Mouse (Mus musculus) heart, adult 2 months (tissue): ENCODE results near the gene Cd84. TPM values are rescaled to one million over a fixed set of nuclear protein-coding genes. Genes with fewer than 3 reads are reported as not detected.
A peak's percentile ranks its signal among the peaks of the same experiment; 100 is the strongest.

Source experiments
- DNase-seq, 2 experiments: peaks; one replicate each; pipeline ENCODE4 v3.0.0; 2021
- H3K27ac ChIP-seq: fragments of 200-600 bp; 2 replicates; pipeline ENCODE4 v1.8.1; 2022
- H3K27me3 ChIP-seq: fragments of 200-500 bp; 2 replicates; pipeline ENCODE4 v1.6.1; 2012; ENCODE audit warnings: mild to moderate bottlenecking, low read length, inconsistent platforms, mixed read lengths; ENCODE audit not compliant: control insufficient read depth, insufficient read depth
- H3K36me3 ChIP-seq: fragments of 200-500 bp; 2 replicates; pipeline ENCODE4 v1.6.1; 2012; ENCODE audit warnings: low read length, inconsistent platforms; ENCODE audit not compliant: control insufficient read depth, insufficient read depth
- H3K4me1 ChIP-seq: fragments of 200-500 bp; 2 replicates; pipeline ENCODE4 v1.6.1; 2011; ENCODE audit warnings: low read length; ENCODE audit not compliant: control insufficient read depth, insufficient read depth
- H3K4me3 ChIP-seq: fragments of 200-600 bp; 2 replicates; pipeline ENCODE4 v1.8.1; 2022
- H3K79me2 ChIP-seq: fragments of 200-500 bp; replicated peaks from 2 replicates; pipeline ENCODE4 v1.6.1; 2012; ENCODE audit warnings: mild to moderate bottlenecking, inconsistent platforms, low read length, moderate library complexity, mixed read lengths; ENCODE audit not compliant: control insufficient read depth, insufficient read depth
- H3K9ac ChIP-seq: fragments of 200-500 bp; 2 replicates; pipeline ENCODE4 v1.6.1; 2012; ENCODE audit warnings: low read depth, mild to moderate bottlenecking, control low read depth, inconsistent platforms, low read length, mixed read lengths
- CTCF ChIP-seq: fragments of 200-600 bp; IDR thresholded peaks from 2 replicates; pipeline ENCODE4 v1.8.1; 2022; ENCODE audit warnings: antibody characterized with exemption, mild to moderate bottlenecking, moderate library complexity
- EP300 ChIP-seq: fragments of 200-500 bp; IDR thresholded peaks from 2 replicates; pipeline ENCODE4 v1.6.1; 2011; ENCODE audit warnings: low read depth, low read length, control low read depth; ENCODE audit not compliant: insufficient read depth
- POLR2A ChIP-seq: fragments of 200-500 bp; IDR thresholded peaks from 2 replicates; pipeline ENCODE4 v1.6.1; 2011; ENCODE audit warnings: mild to moderate bottlenecking, low read depth, low read length, control low read depth; ENCODE audit not compliant: insufficient read depth
- WGBS: fragments of 180-500 bp; shearing (Covaris S2); methylation state at CpG from one replicate; pipeline ENCODE4 v1.1.7; 2018; 5-methylcytosine and 5-hydroxymethylcytosine counted together
- intact Hi-C: fragments of 180-260 bp; cut with DNase I; formaldehyde crosslinking; loops from one replicate; pipeline ENCODE4 v1.15.1; 2025
- polyA plus RNA-seq: library from polyadenylated mRNA; depleted of rRNA; stranded (reverse); fragments of >200 nt; gene quantifications from 2 replicates; pipeline ENCODE4 v1.2.3, GENCODE M21; 2012
- total RNA-seq, 2 experiments: library from RNA; stranded (reverse); gene quantifications; 2 replicates each; pipeline ENCODE4 v1.2.3; 2021

The Cd84 gene
- total and polyA plus RNA-seq, 3 experiments, result 1.6 to 4.6 (median 2.6) TPM

- Histone ChIP-seq H3K36me3 (no peaks in the 10 kb centered on the region), H3K9ac (no peak overlapping the region), H3K27me3 (no peaks in the 10 kb centered on the region), H3K79me2 (no peaks in the 10 kb centered on the region), H3K4me1 (no peaks in the 10 kb centered on the region; the same call in none of the 2 replicates), H3K4me3 (no peak overlapping the region), H3K27ac (no peak overlapping the region)
- no peak for DNase-seq
- no peak for TF ChIP-seq EP300
- TF ChIP-seq CTCF, result peak; percentile 89
- no peak for TF ChIP-seq POLR2A
- 10% methylated on average over 8 of the region's 8 CpGs for WGBS
- intact Hi-C loops, result loop anchor here (2.0 kb wide), 1 partner anchor 185 kb away; no protein-coding TSS in a partner anchor
Measured at GRCm38 (mm10) chr1:171815545-171816439, 23.7 kb upstream of the Cd84 start.

DNA sequence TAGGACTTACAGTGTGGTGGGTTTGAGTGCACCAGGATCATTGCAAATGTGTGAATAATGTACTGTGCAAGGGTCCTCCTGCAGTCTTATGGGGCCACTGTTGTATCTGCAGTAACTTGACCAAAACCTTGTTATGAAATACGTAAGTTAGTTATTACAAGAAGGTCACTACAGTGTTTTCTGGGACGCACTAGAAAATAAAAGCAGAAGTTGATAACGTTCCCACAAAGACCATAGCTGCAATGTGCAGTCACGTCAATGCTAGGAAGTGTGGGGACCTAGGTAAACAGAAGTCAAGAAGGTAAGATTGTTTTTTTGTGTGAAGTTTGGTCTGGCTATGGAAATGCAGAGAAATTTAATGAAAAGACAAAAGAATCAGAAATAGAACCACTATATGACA, 22.5 kb upstream of the Cd84 start:
- H3K4me1 ChIP-seq, result no peaks in the 10 kb centered on the region; the same call in none of the 2 replicates
- H3K79me2 ChIP-seq, result no peaks in the 10 kb centered on the region
- H3K27me3 ChIP-seq, result no peaks in the 10 kb centered on the region
- no peak for TF ChIP-seq EP300
- no peak for TF ChIP-seq POLR2A
- no peak for TF ChIP-seq CTCF
- H3K9ac ChIP-seq, result no peak overlapping the region
- no peaks in the 10 kb centered on the region for H3K36me3 ChIP-seq
- no peak for DNase-seq
- no peak overlapping the region for H3K4me3 ChIP-seq
- intact Hi-C loops, result loop anchor here (2.0 kb wide), 1 partner anchor 184 kb away; no protein-coding TSS in a partner anchor
- WGBS, result 59% methylated on average over 4 of the region's 4 CpGs
- H3K27ac ChIP-seq, result no peak overlapping the region

GRCm38 (mm10) chr1:171821331-171821730, 18.2 kb upstream of the Cd84 start:
- DNase-seq, result no peak
- TF ChIP-seq EP300 (no peak), POLR2A (no peak), CTCF (no peak)
- H3K27ac ChIP-seq, result no peak overlapping the region
- H3K36me3 ChIP-seq, result no peaks in the 10 kb centered on the region
- no peaks in the 10 kb centered on the region for H3K27me3 ChIP-seq
- 65% methylated on average over 1 of the region's 1 CpGs for WGBS
- no peak overlapping the region for H3K9ac ChIP-seq
- no peaks in the 10 kb centered on the region; the same call in 1 of the 2 replicates for H3K4me1 ChIP-seq
- H3K79me2 ChIP-seq, result no peaks in the 10 kb centered on the region
- intact Hi-C loops, result no loop called here
- H3K4me3 ChIP-seq, result no peak overlapping the region

DNA sequence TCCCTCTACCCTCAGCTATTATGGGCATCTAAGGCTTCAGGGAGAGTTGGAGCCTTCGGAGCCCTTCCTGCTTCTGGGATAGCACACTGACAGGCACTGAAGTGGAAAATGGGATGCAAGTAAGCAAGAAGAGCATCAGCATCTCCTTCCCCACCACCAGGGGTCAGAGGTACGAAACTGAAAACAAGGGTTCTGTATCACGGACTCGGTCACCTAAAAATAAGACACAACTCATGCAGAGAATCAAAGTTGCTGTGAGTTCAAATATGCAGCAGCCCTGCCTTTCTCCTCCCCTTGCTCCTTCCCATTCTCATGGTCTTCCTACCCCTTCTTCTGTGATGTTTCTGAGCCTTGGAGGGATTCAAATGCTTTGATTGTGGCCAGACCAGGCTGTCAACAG, 14.0 kb upstream of the Cd84 start:
- WGBS, result 24% methylated on average over 4 of the region's 4 CpGs
- intact Hi-C loops, result no loop called here
- no peak for DNase-seq
- Histone ChIP-seq H3K4me3 (no peak overlapping the region), H3K4me1 (no peaks in the 10 kb centered on the region; the same call in 1 of the 2 replicates), H3K9ac (no peak overlapping the region), H3K27ac (no peak overlapping the region), H3K79me2 (no peaks in the 10 kb centered on the region), H3K36me3 (no peaks in the 10 kb centered on the region), H3K27me3 (no peaks in the 10 kb centered on the region)
- TF ChIP-seq CTCF (0 out of 2 replicates have a peak, but pooled peaks have one; percentile 7), POLR2A (no peak), EP300 (no peak)

DNA sequence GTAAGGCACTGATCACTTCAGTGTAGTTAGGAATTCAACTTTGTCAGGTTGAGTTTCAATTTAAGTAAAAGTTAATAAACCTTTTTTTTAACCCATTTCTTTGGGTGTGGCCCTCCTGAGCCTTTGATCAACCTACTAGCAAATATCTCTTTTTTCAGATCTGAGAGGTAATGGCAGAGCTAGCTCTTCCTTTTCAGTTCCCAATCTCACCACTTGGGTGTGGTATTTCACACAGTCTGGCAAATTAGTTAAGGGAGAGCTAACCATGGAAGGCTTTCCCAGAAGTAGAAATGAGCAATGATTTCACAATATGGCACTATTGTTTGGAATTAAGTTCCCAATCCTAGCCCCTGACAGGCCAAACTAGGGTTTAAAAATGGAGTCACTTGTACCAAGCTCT, 13.3 kb upstream of the Cd84 start:
- TF ChIP-seq CTCF (peak; percentile 62), EP300 (no peak)
- no peak overlapping the region for H3K4me3 ChIP-seq
- H3K79me2 ChIP-seq, result no peaks in the 10 kb centered on the region
- H3K4me1 ChIP-seq, result no peaks in the 10 kb centered on the region; the same call in 1 of the 2 replicates
- no peaks in the 10 kb centered on the region for H3K36me3 ChIP-seq
- intact Hi-C loops, result no loop called here
- no peak overlapping the region for H3K9ac ChIP-seq
- H3K27ac ChIP-seq, result no peak overlapping the region
- no peak for DNase-seq
- H3K27me3 ChIP-seq, result no peaks in the 10 kb centered on the region

- DNase-seq, result no peak
- Histone ChIP-seq H3K27ac (no peak overlapping the region), H3K36me3 (no peaks in the 10 kb centered on the region), H3K79me2 (no peaks in the 10 kb centered on the region), H3K27me3 (no peaks in the 10 kb centered on the region), H3K9ac (no peak overlapping the region), H3K4me1 (no peaks in the 10 kb centered on the region; the same call in 1 of the 2 replicates), H3K4me3 (no peak overlapping the region)
- intact Hi-C loops, result no loop called here
- TF ChIP-seq EP300 (no peak), CTCF (no peak), POLR2A (no peak)
Measured at GRCm38 (mm10) chr1:171827674-171828073, 11.8 kb upstream of the Cd84 start.
